Mouse (Mus musculus) 416B (cell line): ENCODE measurements around the gene Eef1akmt2.

Experiments
- DNase-seq: peaks from one replicate; pipeline ENCODE4 v3.0.0; 2011; ENCODE audit warnings: low read depth

The Eef1akmt2 gene

GRCm38 (mm10) chr7:132852173-132852844 is at the start of gene Eef1akmt2:
Gene Eef1akmt2, minus strand, starts transcription at chr7:132852673.
- DNase-seq, result peak; percentile 92

- DNase-seq, result no peak
Observed at GRCm38 (mm10) chr7:132900826-132901531, 48.5 kb upstream of the Eef1akmt2 start.

- peak; percentile 70 for DNase-seq
Observed at GRCm38 (mm10) chr7:132898234-132898633, 45.8 kb upstream of the Eef1akmt2 start.

- peak; percentile 66 for DNase-seq
Observed at GRCm38 (mm10) chr7:132897258-132897657, 44.8 kb upstream of the Eef1akmt2 start.

- DNase-seq, result no peak
Observed at GRCm38 (mm10) chr7:132896206-132896815, 43.8 kb upstream of the Eef1akmt2 start.

- DNase-seq, result peak; percentile 64
Observed at GRCm38 (mm10) chr7:132894841-132895555, 42.5 kb upstream of the Eef1akmt2 start.

- no peak for DNase-seq
Observed at GRCm38 (mm10) chr7:132893336-132893735, 40.9 kb upstream of the Eef1akmt2 start.

GRCm38 (mm10) chr7:132892806-132893205 is 40.3 kb upstream of the Eef1akmt2 start:
- DNase-seq, result peak; percentile 60

GRCm38 (mm10) chr7:132892311-132892661 is 39.8 kb upstream of the Eef1akmt2 start:
- no peak for DNase-seq

GRCm38 (mm10) chr7:132891561-132892310 is 39.3 kb upstream of the Eef1akmt2 start:
- no peak for DNase-seq

GRCm38 (mm10) chr7:132890201-132890600 is 37.7 kb upstream of the Eef1akmt2 start:
- no peak for DNase-seq

GRCm38 (mm10) chr7:132889691-132890090 is 37.2 kb upstream of the Eef1akmt2 start:
- DNase-seq, result no peak

- peak; percentile 21 for DNase-seq
Observed at GRCm38 (mm10) chr7:132888518-132889249, 36.2 kb upstream of the Eef1akmt2 start.

GRCm38 (mm10) chr7:132888052-132888451 is 35.6 kb upstream of the Eef1akmt2 start:
- peak; percentile 40 for DNase-seq

GRCm38 (mm10) chr7:132887019-132887804 is 34.7 kb upstream of the Eef1akmt2 start:
- no peak for DNase-seq

- no peak for DNase-seq
Observed at GRCm38 (mm10) chr7:132884031-132884430, 31.6 kb upstream of the Eef1akmt2 start.

GRCm38 (mm10) chr7:132882343-132882742 is 29.9 kb upstream of the Eef1akmt2 start:
- DNase-seq, result peak; percentile 63

- no peak for DNase-seq
Observed at GRCm38 (mm10) chr7:132880276-132880675, 27.8 kb upstream of the Eef1akmt2 start.

GRCm38 (mm10) chr7:132875391-132876086 is 23.1 kb upstream of the Eef1akmt2 start:
- DNase-seq, result no peak

- DNase-seq, result peak; percentile 94
Observed at GRCm38 (mm10) chr7:132873043-132873442, 20.6 kb upstream of the Eef1akmt2 start.
